Mouse (Mus musculus) adrenal gland, adult (tissue): Measurements from ENCODE around the gene Afap1l2.
A peak's percentile ranks its signal among the peaks of the same experiment; 100 is the strongest.

Source experiments
- DNase-seq, 2 experiments: peaks; one replicate each; pipeline ENCODE4 v3.0.0; 2022 to 2023; ENCODE audit warnings: low spot score in 1 of 2; ENCODE audit not compliant: inconsistent age in 2 of 2

Gene Afap1l2

GRCm38 (mm10) chr19:57009653-57010052, 1.6 kb upstream of the Afap1l2 start:
- DNase-seq, result peak in 1 of 2 experiments; percentile 27

- peak; percentile 69 to 86 for DNase-seq
Observed at GRCm38 (mm10) chr19:57007291-57007690, 737 bp downstream of the Afap1l2 start.

- peak; percentile 47 to 76 for DNase-seq
Observed at GRCm38 (mm10) chr19:57006841-57007240, 1.2 kb downstream of the Afap1l2 start.

DNA sequence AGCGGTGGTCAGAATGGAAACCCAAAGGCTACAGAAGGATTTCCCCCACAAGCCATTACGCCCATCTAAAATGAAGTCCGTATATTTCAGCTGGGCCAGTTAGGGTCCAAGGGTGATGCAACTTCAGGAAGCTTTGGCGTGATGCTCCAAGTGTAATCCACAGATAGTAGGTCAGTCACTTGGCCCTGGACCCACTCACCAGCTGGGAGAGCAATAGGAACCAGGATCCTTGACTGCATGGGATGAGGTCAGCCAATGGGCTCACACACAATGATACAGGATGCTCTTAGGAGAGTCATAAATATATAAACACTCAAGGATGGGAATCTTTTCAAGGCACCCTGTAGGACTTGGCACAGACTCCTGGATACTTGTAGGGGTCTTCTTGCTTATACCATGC, 3.0 kb downstream of the Afap1l2 start:
- peak; percentile 34 to 72 for DNase-seq

GRCm38 (mm10) chr19:57003460-57003810, 4.6 kb downstream of the Afap1l2 start:
- DNase-seq, result peak; percentile 54 to 78

GRCm38 (mm10) chr19:57002741-57003459, 5.1 kb downstream of the Afap1l2 start:
- peak in 1 of 2 experiments; percentile 61 for DNase-seq

- peak in 1 of 2 experiments; percentile 84 for DNase-seq
Observed at GRCm38 (mm10) chr19:57001926-57002325, 6.1 kb downstream of the Afap1l2 start.

DNA sequence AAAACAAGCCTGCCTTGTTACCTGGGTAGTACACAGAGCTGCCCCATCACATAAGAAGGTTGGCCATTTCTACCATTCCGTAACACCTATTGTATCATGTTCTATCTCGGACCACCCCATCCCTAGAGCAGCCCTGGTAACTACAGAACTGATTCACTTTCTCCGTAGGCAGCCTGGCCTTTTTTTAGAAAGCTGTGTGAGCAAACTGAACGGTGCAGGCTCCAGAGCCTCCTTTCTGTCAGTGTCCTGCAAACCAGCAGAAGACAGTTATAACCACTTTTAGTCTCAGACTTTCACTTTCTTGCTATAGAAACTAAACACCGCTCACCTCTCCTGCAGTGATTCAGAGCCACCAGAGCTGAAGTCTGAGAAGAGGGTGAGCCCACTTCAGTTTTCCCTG, 7.4 kb downstream of the Afap1l2 start:
- peak in 1 of 2 experiments; percentile 21 for DNase-seq

DNA sequence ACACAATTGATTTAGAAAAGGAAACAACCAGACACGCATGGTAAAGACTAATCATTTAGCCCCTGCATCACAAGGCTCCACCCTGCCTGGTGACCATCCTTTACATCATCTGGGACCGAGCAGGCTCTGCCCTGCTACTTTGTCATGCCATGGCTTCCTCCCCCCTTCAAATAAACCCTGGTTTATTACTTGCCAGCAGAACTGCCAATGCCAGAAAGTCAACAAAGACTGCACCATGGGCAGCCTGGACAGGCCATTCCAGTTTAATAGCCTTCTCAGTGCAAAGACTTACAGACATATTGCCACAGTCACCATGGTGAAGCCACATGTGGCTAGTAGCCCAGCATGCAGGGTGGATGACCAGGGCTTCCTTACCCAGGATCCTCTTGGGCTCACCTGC, 8.2 kb downstream of the Afap1l2 start:
- no peak for DNase-seq

- peak; percentile 3 to 28 for DNase-seq
Observed at GRCm38 (mm10) chr19:56998910-56999309, 9.1 kb downstream of the Afap1l2 start.

- peak in 1 of 2 experiments; percentile 6 for DNase-seq
Observed at GRCm38 (mm10) chr19:56998331-56998730, 9.7 kb downstream of the Afap1l2 start.

- DNase-seq, result peak in 1 of 2 experiments; percentile 79
Observed at GRCm38 (mm10) chr19:56997164-56997599, 10.8 kb downstream of the Afap1l2 start.

DNA sequence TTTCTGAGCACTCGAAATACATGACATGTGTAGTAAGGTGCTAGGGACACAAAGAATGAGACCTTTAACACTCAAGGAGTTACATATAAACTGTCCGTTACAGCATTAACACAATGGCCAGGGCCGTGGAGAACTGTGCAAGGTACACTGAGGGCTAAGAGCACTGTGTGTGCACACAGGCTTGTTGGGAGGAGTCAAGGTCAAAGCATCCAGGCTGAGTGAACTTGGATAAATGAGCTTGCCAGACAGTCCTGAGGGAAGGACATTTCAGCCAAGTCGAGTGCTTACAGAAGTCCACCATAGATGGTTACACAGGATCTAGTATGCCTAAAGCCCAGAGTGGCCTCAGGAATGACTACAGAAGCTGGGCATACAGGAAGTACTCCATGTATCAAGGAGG, 12.6 kb downstream of the Afap1l2 start:
- peak; percentile 74 to 79 for DNase-seq

DNA sequence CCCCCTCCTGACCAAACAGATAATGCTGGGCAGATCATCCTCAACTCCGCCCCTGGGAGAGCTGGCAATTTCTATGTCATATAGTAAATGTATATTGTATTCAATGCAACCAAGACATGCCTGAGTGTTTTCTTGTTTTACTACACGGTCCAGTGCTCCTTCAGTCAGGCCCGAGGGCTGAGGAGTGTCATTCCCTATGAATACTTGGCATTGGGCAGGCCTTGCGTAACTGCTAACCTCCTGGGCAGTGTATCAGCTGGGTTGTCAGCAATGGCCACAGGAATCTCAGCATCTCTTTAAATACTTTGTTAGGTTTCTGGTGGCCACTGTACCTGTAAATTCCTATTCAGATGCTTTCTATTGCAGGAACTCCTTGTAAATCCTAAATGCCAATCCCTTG, 13.4 kb downstream of the Afap1l2 start:
- DNase-seq, result peak in 1 of 2 experiments; percentile 87

- DNase-seq, result peak; percentile 88 to 92
Observed at GRCm38 (mm10) chr19:56993763-56994162, 14.3 kb downstream of the Afap1l2 start.

DNA sequence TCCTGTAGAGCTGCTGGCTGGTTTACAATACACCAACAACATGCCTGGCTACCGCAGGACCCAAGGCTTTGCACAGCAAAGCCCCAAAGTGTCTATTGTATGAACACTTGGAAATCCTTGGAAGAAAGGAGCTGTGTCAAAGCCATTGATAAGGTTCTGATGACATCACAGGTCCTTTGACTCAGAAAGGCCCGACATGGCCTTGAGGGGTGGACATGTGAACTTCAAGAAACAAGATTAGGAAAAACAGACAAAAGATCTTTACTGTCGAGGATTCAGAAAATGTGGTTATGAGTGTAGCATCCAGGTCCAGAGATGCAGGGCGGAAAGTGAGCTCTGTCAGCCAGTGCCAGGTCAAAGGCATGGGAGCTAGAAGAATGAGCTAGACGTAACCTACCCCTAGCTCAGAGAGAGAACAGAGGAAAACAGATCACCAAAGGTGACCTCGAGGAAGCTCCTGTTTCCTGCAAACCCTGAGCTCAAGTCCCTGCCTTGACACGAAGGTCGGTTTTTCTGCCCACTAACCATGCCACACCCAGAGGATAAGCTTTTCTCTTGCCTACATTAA, 15.0 kb downstream of the Afap1l2 start:
- DNase-seq, result peak; percentile 71 to 89

DNA sequence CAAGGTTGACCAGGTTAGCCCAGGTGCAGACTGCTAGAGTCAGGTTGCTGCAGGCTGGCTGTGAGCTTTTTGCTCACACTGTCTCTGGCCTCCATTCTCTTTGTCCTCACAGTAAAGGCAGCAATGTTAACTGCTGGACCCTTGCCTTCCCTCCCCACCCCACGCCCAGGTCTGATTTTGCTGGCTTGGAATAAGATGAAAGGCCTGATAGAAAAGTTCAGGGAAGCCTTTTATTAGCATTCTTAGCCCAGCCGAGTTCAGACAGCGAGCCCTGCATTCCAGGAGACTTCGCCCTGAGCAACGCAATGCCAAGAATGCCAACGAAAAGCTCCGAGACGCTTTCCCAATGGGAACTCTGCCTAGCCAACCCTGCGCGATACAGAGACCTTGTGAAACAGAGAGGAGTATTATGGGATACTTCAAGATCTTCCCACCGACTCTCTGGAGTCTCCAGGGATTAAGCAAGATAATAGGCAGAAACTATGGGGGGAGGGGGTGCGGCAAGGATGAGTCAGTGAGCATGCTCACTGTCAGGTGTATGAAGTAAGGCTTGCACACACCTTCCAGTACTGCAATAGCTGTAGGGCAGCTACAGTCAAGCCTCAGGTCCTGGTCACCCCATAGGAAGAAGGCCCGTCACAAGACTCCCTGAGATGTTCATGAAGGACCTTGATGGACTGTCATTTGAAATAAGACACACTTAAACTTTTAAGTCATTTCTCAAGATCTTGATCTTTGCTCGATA, 17.5 kb downstream of the Afap1l2 start:
- peak; percentile 72 to 87 for DNase-seq

DNA sequence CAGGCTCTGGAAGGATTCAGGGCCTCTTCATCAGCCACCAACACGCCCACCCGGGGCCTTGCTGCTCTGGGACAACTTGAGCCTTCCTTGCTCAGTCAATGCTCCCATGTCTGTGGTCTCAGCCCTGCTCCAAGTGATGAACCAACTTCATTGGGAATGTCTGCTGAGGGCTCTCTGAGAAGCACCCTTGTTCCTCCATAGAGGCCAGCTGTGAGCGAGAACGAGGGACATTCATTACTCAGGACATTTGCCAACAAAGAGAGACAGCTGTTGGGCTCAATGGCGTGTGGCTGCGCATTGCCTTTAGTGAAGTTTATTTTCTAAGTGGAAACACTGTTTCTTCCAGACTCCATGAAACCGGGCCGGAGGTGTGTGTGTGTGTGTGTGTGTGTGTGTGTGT, 18.9 kb downstream of the Afap1l2 start:
- DNase-seq, result peak in 1 of 2 experiments; percentile 54

- DNase-seq, result no peak
Observed at GRCm38 (mm10) chr19:56984229-56984628, 23.8 kb downstream of the Afap1l2 start.

DNA sequence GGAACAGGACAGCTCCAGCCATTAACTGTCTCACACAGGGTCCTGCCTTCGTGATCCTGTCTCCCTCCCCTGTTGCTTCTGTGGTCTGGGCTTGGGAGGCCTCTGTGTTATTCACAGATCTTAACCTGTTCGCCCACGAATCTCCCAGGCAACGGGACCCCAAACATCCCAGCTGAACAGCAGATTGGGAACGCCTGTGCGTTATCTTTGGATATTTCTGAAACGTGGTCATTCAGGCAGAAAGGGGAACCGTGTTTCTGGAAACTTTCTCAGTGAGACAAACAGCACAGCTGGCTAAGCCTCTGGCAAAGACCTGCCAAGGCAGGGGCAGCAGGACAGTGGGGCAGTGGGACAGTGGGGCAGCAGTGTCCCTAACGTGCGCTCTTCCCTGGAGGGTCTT, 24.3 kb downstream of the Afap1l2 start:
- DNase-seq, result no peak

DNA sequence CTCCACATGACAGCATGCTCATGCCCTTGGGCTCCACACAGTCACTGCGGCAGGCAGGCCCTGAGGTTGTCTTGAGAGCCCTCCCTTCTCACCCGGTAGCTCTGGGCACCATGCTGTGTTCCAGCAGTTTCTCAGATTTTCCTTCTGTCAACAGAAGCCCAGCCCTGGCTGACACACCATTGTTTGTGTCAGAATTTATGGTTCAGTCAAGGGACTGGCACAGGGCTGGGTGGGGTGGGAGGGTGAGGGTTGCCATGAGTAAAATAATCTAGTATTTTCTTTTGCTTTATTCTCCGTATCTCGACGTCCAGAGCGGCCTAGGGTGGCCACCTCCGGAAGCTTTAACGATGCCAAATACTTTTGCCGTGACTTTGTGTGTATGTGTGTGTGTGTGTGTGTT, 26.3 kb downstream of the Afap1l2 start:
- DNase-seq, result no peak

GRCm38 (mm10) chr19:56980803-56981202, 27.2 kb downstream of the Afap1l2 start:
- peak; percentile 46 to 76 for DNase-seq
